Mouse (Mus musculus) MEL (cell line): ENCODE measurements around the gene Tbc1d5.

Source experiments
- CTCF ChIP-seq, 3 experiments: IDR thresholded peaks in 2 of 3; conservative IDR thresholded peaks in 1 of 3; 2 replicates each; pipeline ENCODE4 v1.5.1; 2011 to 2012; ENCODE audit warnings: low read length in 3 of 3, low read depth in 2 of 3, mild to moderate bottlenecking in 2 of 3, improper control_type of control experiment in 1 of 3, inconsistent platforms in 1 of 3, mixed read lengths in 1 of 3, moderate library complexity in 1 of 3; ENCODE audit not compliant: control insufficient read depth in 1 of 3, insufficient read depth in 1 of 3, poor library complexity in 1 of 3, severe bottlenecking in 1 of 3
- JUND ChIP-seq: IDR thresholded peaks from 2 replicates; pipeline ENCODE4 v1.6.1; 2011; ENCODE audit warnings: low read depth, mild to moderate bottlenecking, improper control_type of control experiment, low read length
- MAX ChIP-seq: IDR thresholded peaks from 2 replicates; pipeline ENCODE4 v1.6.1; 2011; ENCODE audit warnings: low read length, improper control_type of control experiment
- POLR2A ChIP-seq, 2 experiments: IDR thresholded peaks; 2 replicates each; pipeline ENCODE4 v1.6.1; 2011 to 2012; ENCODE audit warnings: low read length in 2 of 2, mild to moderate bottlenecking in 2 of 2, control low read depth in 1 of 2, improper control_type of control experiment in 1 of 2, low read depth in 1 of 2, moderate library complexity in 1 of 2; ENCODE audit not compliant: control insufficient read depth in 1 of 2, insufficient read depth in 1 of 2, poor library complexity in 1 of 2
- POLR2AphosphoS5 ChIP-seq: IDR thresholded peaks from 2 replicates; pipeline ENCODE4 v1.6.1; 2012; ENCODE audit warnings: low read depth, borderline replicate concordance, mild to moderate bottlenecking, inconsistent platforms, low read length, moderate library complexity, mixed read lengths
- TCF12 ChIP-seq: IDR thresholded peaks from 2 replicates; pipeline ENCODE4 v1.6.1; 2014; ENCODE audit warnings: low read depth, mild to moderate bottlenecking, inconsistent platforms, low read length, improper control_type of control experiment, moderate library complexity
- USF1 ChIP-seq: IDR thresholded peaks from 2 replicates; pipeline ENCODE4 v1.6.1; 2014; ENCODE audit warnings: low read depth, mild to moderate bottlenecking, inconsistent platforms, low read length, improper control_type of control experiment, moderate library complexity
- USF2 ChIP-seq, 2 experiments: IDR thresholded peaks; 2 replicates each; pipeline ENCODE4 v1.6.1; 2011 to 2012; ENCODE audit warnings: improper control_type of control experiment in 2 of 2, low read length in 2 of 2, borderline replicate concordance in 1 of 2, inconsistent platforms in 1 of 2, low read depth in 1 of 2, mild to moderate bottlenecking in 1 of 2; ENCODE audit not compliant: insufficient read depth in 1 of 2

DNA sequence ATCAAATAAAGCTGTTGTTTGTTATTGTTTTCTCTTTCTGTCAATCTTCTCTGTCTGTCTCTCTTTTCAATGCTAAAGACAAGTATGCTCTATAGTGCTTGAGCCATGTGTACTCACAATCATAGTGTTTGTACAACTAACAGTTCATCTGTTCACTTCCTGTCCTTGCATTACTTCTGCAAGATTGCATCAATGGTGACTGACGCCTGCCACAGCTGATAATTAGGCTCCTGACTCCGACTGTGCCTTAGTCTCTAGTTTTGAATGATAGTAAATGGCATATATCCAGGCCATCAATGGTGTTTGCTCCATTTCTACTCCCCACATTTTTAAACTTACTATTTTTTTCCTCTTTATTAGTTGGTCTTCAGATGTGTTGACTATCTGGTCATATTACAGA, 162.8 kb downstream of the Tbc1d5 start:
- TF ChIP-seq POLR2AphosphoS5, result no peak
- TF ChIP-seq CTCF (IDR thresholded peaks at IDR 0.05 in 2 of 3, conservative IDR thresholded peaks at IDR 0.05 in 1 of 3; ENCODE audit: control insufficient read depth in 1 of 3, insufficient read depth in 1 of 3, low read depth in 2 of 3, low read length in 3 of 3, poor library complexity in 1 of 3, severe bottlenecking in 1 of 3), result no peak
- peak; percentile 41; the same call in 1 of the 2 replicates for TF ChIP-seq MAX
- peak; percentile 69 for TF ChIP-seq TCF12
- TF ChIP-seq USF2 (IDR thresholded peaks at IDR 0.05; ENCODE audit: borderline replicate concordance in 1 of 2, insufficient read depth in 1 of 2, low read depth in 1 of 2, low read length in 2 of 2), result no peak
- TF ChIP-seq USF1, result no peak
- no peak for TF ChIP-seq POLR2A (IDR thresholded peaks at IDR 0.05; ENCODE audit: control insufficient read depth in 1 of 2, insufficient read depth in 1 of 2, low read depth in 1 of 2, low read length in 2 of 2, poor library complexity in 1 of 2)
- no peak for TF ChIP-seq JUND
